Mouse (Mus musculus): ENCODE data around the gene Dpm3.

GRCm38 (mm10) chr3:89227307-89228179, 31.6 kb upstream of the Dpm3 start:
- TF ChIP-seq CTCF (IDR thresholded peaks at IDR 0.05; ENCODE audit: low read depth) (no peak), EP300 (IDR thresholded peaks at IDR 0.05; ENCODE audit: low read depth) (no peak)

Measured in liver, postnatal 0 days (tissue).